Mouse (Mus musculus): ENCODE measurements around the gene Gadd45a. TPM values are rescaled to one million over a fixed set of nuclear protein-coding genes. Genes with fewer than 3 reads are reported as not detected.

Gadd45a gene
- 9.7 and 10.9 TPM in 2 replicates for polyA plus RNA-seq (2015; fragmentation: Nextera tagmentation; extraction: Ambion mirVana)

DNA sequence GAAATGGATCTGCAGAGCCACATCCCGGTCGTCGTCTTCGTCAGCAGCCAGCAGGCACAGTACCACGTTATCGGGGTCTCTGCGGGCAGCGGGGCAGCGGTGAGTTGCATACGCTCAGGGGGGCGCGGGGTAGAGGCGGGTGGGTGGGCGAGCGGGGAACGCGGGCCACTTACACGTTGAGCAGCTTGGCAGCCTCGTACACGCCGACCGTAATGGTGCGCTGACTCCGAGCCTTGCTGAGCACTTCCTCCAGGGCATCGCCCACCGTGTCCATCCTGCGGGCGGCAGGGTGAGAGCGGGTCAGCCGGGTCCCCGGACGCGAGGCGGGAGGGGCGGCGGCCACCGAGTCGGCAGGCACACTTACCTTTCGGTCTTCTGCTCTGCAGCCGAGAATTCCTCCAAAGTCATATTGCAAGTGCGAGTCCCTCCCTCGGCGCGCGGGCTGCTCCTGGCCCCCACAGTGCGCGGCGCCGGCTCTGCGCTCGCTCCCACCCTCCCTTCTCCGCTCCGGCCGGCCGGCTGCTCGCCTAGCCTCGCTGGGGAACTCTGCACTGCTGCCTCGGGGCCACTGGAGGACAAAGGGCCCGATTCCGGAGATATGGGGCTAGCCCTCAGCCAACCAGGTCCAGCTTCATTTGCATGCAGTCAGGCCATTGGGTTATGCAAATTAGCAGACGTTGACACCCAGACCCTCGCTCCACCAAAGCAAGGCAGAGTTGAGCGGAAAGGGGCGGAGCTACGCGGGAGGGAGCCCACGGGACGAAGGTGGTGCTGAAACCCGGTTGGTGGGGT lies at the start of gene Gadd45a:
Gadd45a (minus strand) TSS at position 621 of the 792 bp plus-strand sequence.
- no peaks in the 10 kb centered on the region for H3K36me3 ChIP-seq
- peak within 1 kb of the TSS; percentile 83 for H3K27ac ChIP-seq (replicated peaks)
- ATAC-seq (replicated peaks): peak; percentile 97
- H3K4me2 ChIP-seq (replicated peaks): peak within 1 kb of the TSS; percentile 92
- WGBS: under 1% methylated on average over 67 of the region's 69 CpGs
- H3K27me3 ChIP-seq: no peaks in the 10 kb centered on the region
- H3K4me3 ChIP-seq: peak within 1 kb of the TSS; percentile 84
- H3K9ac ChIP-seq (replicated peaks): peak within 1 kb of the TSS; percentile 74
- peaks cover 17% of the 10 kb centered on the region for H3K4me1 ChIP-seq
- no peaks in the 10 kb centered on the region for H3K9me3 ChIP-seq

DNA sequence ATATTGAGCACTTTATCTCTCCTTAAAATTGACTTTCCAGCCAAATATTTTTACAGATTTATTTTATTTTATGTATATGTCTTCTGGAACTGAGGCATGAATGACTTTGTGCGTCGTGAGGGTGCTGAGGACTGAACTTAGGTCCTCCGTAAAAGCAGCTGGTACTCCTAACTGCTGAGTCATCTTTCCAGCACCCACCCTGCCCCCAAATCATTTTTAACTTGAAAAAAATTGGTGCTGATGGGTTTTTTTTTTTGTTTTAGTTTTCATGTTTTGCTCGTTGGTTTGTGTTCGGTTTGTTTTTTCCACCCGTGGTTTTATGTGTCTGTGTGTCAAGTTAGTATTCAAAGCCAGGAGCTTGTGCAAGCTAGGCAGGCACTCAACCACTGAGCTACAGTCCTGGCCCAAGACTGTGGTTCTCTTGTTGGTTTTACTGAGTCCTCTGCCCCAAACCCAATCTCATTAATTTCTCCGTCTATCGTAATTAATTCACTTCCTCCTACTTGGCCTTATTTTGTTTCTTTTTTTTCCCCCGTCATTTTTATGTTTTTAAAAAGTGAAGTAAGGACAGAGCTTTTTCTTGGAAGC lies 48.7 kb upstream of the Gadd45a start:
- H3K4me3 ChIP-seq: no peak overlapping the region
- ATAC-seq (replicated peaks): no peak
- H3K27ac ChIP-seq (replicated peaks): no peak overlapping the region
- no peaks in the 10 kb centered on the region for H3K27me3 ChIP-seq
- no peaks in the 10 kb centered on the region for H3K9me3 ChIP-seq
- H3K36me3 ChIP-seq: no peaks in the 10 kb centered on the region
- no peak overlapping the region for H3K9ac ChIP-seq (replicated peaks)
- 90% methylated on average over 9 of the region's 9 CpGs for WGBS
- H3K4me1 ChIP-seq: no peaks in the 10 kb centered on the region
- H3K4me2 ChIP-seq (replicated peaks): no peak overlapping the region

DNA sequence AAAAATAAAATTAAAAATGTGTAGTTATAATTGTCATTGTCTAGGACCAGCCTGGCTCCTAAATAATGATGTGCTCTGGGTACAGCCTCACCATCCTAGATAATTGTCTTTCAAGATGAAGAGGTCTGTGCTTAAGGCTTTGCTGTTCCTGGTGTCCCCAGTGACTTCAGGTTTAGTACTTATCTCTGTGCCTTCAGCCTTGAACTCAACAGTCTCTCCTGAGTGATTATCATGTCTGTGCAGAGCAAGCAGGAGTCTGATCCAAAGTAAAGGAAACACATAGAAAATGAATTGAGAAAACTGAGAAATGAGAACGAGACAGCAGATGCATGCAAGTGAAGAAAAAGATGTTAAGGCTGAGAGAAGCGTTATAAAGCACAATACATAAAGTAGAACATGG lies 47.2 kb upstream of the Gadd45a start:
- ATAC-seq (replicated peaks): no peak
- Histone ChIP-seq H3K4me3 (no peak overlapping the region), H3K9ac (replicated peaks) (no peak overlapping the region), H3K4me2 (replicated peaks) (no peak overlapping the region), H3K4me1 (no peaks in the 10 kb centered on the region), H3K27ac (replicated peaks) (no peak overlapping the region), H3K27me3 (no peaks in the 10 kb centered on the region), H3K36me3 (no peaks in the 10 kb centered on the region), H3K9me3 (no peaks in the 10 kb centered on the region)
- WGBS: 99% methylated on average over 2 of the region's 2 CpGs

DNA sequence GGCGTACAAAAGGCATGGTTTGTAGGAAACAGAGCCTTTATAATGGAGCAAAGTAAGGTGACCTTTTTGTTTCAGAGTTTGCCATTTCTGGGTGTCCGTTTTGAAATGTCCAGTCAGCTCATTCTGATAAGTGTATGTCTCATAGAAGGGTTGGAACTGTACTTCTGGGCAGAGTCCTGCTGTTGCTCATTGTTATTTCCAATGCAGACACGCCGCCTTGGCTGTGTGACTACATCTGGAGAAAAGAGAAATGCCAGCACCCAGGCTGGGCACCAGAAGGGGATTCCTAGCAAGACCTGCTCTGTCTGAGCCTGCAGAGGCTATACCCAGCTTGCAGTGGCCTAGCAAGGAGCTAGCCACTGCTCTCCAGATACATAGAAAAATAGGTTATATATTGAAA lies 43.9 kb upstream of the Gadd45a start:
- Histone ChIP-seq H3K27me3 (no peaks in the 10 kb centered on the region), H3K4me3 (no peak overlapping the region), H3K4me1 (no peaks in the 10 kb centered on the region), H3K4me2 (replicated peaks) (no peak overlapping the region), H3K36me3 (no peaks in the 10 kb centered on the region), H3K27ac (replicated peaks) (no peak overlapping the region), H3K9me3 (no peaks in the 10 kb centered on the region), H3K9ac (replicated peaks) (no peak overlapping the region)
- no peak for ATAC-seq (replicated peaks)
- WGBS: 93% methylated on average over 4 of the region's 4 CpGs

DNA sequence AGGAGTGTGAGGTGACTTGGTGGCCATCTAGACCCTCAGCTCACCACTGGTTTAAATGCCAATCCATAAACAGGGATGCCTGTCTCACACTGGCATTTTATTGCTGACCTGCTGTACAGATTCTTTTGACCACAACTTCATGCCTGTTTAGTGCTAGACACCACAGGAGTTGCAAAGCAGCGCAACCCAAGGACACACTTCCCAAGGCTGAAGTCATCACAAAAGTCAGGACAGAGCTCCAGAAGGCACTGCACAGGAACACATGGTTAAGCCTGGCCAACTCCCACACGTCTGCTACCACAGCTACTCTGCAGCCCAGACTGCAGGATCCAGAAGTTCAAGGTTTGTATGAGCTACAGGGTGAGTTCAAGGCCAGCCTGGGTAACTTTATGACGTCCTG lies 40.8 kb upstream of the Gadd45a start:
- no peak for ATAC-seq (replicated peaks)
- Histone ChIP-seq H3K9ac (replicated peaks) (no peak overlapping the region), H3K27me3 (no peaks in the 10 kb centered on the region), H3K4me1 (no peaks in the 10 kb centered on the region), H3K4me2 (replicated peaks) (no peak overlapping the region), H3K27ac (replicated peaks) (no peak overlapping the region), H3K36me3 (no peaks in the 10 kb centered on the region), H3K4me3 (no peak overlapping the region), H3K9me3 (no peaks in the 10 kb centered on the region)
- WGBS: 85% methylated on average over 3 of the region's 3 CpGs

DNA sequence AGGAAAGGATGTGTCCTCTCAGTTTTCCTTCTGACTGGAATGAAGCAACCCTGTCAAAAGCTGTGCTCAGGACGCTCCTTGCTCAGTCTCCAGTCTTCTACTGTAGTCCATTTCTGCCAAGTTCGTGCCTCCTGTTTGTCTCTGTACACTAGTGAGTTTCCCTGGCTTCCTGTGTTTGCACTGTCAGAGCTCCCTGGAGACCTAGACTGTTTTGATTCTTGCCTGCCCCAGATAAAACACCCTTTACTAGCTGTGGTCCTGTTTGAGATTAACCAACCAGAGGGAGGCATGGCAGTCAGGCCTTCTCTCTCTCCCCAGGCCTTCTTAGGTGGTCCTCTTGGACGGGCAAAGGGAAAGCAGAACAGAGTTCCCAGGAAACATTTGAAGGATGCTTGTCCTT lies 40.2 kb upstream of the Gadd45a start:
- Histone ChIP-seq H3K9ac (replicated peaks) (no peak overlapping the region), H3K27ac (replicated peaks) (no peak overlapping the region), H3K36me3 (no peaks in the 10 kb centered on the region), H3K9me3 (no peaks in the 10 kb centered on the region), H3K4me2 (replicated peaks) (no peak overlapping the region), H3K4me3 (no peak overlapping the region), H3K27me3 (no peaks in the 10 kb centered on the region), H3K4me1 (no peaks in the 10 kb centered on the region)
- 60% methylated on average over 3 of the region's 3 CpGs for WGBS
- no peak for ATAC-seq (replicated peaks)

DNA sequence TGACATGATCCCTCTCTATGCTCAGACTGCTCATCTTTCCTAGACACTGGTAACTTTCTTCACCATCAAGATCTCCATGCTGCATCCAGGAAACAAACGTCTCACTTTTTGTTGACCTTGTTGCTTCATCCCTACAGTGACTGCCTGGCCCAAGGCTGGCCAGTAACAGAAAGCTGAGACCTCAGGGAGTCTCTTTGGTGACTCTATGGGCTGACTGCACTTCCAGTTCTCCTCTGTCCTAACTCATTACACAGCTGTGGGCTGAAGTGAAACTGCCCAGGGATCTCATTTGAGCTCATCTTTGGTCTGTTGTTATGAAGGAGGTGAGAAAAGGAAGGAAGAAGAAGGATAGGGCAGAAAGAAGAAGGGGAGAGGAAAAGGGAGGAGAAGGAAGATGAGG lies 39.1 kb upstream of the Gadd45a start:
- H3K9me3 ChIP-seq: no peaks in the 10 kb centered on the region
- H3K9ac ChIP-seq (replicated peaks): no peak overlapping the region
- no peak overlapping the region for H3K4me2 ChIP-seq (replicated peaks)
- H3K4me3 ChIP-seq: no peak overlapping the region
- H3K27ac ChIP-seq (replicated peaks): no peak overlapping the region
- WGBS: 58% methylated on average over 1 of the region's 1 CpGs
- H3K36me3 ChIP-seq: no peaks in the 10 kb centered on the region
- no peaks in the 10 kb centered on the region for H3K27me3 ChIP-seq
- H3K4me1 ChIP-seq: no peaks in the 10 kb centered on the region
- no peak for ATAC-seq (replicated peaks)

DNA sequence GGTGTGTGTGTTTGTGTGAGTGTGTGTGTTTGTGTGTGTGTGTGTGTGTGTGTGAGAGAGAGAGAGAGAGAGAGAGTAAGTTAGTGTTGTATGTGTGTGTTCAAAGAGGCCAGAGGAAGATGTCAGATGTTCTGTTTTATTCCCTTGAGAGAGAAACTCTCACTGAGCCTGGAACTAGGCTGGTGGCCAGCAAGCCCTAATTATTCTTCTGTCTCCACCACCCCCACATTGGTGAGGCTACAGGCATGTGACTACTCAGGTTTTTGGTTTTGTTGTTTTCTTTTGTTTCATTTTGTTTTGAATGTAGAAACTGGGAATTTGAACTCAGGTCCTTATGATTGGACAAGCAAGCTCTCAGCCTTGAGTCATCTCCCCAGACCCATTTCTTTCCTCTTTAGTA lies 37.6 kb upstream of the Gadd45a start:
- ATAC-seq (replicated peaks): no peak
- Histone ChIP-seq H3K9ac (replicated peaks) (no peak overlapping the region), H3K9me3 (no peaks in the 10 kb centered on the region), H3K27ac (replicated peaks) (no peak overlapping the region), H3K36me3 (no peaks in the 10 kb centered on the region), H3K4me2 (replicated peaks) (no peak overlapping the region), H3K4me1 (peaks cover 4% of the 10 kb centered on the region; the same call in 1 of the 2 replicates), H3K27me3 (no peaks in the 10 kb centered on the region), H3K4me3 (no peak overlapping the region)

DNA sequence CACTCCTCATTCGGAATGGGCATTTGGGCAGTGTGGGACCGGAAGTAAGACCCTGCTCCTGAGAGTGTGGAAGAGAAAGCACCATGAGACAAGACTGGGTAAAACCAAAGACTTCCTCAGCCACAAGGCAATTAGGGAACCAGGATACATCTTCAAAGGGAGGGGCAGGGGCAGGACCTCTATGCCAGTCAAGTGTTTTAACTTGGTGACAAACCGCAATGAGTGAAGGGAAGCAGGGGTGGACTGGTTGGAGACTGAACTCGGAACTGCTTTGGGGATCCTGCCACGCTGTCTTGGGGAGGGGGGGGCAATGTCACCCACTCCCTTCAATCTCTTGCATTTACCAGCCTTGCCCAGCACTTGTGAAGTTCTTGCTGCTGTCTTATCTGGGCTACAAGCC lies 36.7 kb upstream of the Gadd45a start:
- 76% methylated on average over 5 of the region's 5 CpGs for WGBS
- no peak for ATAC-seq (replicated peaks)
- Histone ChIP-seq H3K36me3 (no peaks in the 10 kb centered on the region), H3K4me2 (replicated peaks) (no peak overlapping the region), H3K27me3 (no peaks in the 10 kb centered on the region), H3K9ac (replicated peaks) (no peak overlapping the region), H3K4me1 (peaks cover 7% of the 10 kb centered on the region; the same call in 1 of the 2 replicates), H3K27ac (replicated peaks) (no peak overlapping the region), H3K4me3 (no peak overlapping the region), H3K9me3 (no peaks in the 10 kb centered on the region)

DNA sequence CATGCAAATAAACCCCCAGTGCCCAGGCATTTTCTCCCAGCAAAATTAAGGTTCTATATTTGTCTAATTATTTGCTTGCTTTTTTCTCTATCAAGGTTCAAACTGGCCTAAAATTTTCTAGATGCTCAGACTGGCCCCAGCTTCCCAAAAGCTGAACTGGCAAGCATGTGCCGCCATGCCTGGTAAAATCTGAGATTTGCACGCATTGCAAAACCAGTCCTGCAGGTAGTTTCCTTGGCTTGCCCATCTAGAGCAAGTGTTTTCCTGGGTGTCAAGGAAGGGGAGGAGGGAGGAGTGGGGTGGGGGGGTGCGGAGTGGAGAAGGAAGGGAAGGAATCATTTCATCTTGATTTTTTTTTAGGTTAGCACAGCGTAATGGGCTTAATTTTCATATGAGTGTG lies 36.2 kb upstream of the Gadd45a start:
- no peaks in the 10 kb centered on the region for H3K9me3 ChIP-seq
- H3K36me3 ChIP-seq: no peaks in the 10 kb centered on the region
- ATAC-seq (replicated peaks): no peak
- peaks cover 7% of the 10 kb centered on the region; the same call in 1 of the 2 replicates for H3K4me1 ChIP-seq
- no peaks in the 10 kb centered on the region for H3K27me3 ChIP-seq
- no peak overlapping the region for H3K27ac ChIP-seq (replicated peaks)
- H3K9ac ChIP-seq (replicated peaks): no peak overlapping the region
- no peak overlapping the region for H3K4me2 ChIP-seq (replicated peaks)
- WGBS: 95% methylated on average over 4 of the region's 4 CpGs
- no peak overlapping the region for H3K4me3 ChIP-seq

DNA sequence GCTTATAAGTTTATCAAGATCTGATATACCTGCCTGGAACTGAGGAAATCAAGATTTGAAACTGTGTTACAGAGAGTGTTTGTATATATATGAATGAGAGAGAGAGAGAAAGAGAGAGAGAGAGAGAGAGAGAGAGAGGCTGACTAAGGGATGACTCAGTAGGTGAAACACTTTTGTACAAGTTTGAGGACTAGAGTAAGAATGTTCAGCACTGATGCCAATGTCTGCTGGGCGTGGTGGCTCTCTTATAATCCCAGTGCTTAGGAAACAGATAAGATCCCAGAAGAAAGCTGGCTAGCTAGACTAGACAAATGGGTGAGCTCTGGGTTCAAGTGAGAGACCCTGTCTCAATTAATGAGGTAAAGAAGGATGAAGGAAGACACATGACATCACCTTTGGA lies 34.4 kb upstream of the Gadd45a start:
- ATAC-seq (replicated peaks): no peak
- no peak overlapping the region for H3K4me2 ChIP-seq (replicated peaks)
- H3K9me3 ChIP-seq: no peaks in the 10 kb centered on the region
- no peaks in the 10 kb centered on the region for H3K36me3 ChIP-seq
- no peak overlapping the region for H3K27ac ChIP-seq (replicated peaks)
- H3K9ac ChIP-seq (replicated peaks): no peak overlapping the region
- no peaks in the 10 kb centered on the region for H3K27me3 ChIP-seq
- peaks cover 7% of the 10 kb centered on the region; the same call in 1 of the 2 replicates for H3K4me1 ChIP-seq
- no peak overlapping the region for H3K4me3 ChIP-seq
- 82% methylated on average over 1 of the region's 1 CpGs for WGBS

DNA sequence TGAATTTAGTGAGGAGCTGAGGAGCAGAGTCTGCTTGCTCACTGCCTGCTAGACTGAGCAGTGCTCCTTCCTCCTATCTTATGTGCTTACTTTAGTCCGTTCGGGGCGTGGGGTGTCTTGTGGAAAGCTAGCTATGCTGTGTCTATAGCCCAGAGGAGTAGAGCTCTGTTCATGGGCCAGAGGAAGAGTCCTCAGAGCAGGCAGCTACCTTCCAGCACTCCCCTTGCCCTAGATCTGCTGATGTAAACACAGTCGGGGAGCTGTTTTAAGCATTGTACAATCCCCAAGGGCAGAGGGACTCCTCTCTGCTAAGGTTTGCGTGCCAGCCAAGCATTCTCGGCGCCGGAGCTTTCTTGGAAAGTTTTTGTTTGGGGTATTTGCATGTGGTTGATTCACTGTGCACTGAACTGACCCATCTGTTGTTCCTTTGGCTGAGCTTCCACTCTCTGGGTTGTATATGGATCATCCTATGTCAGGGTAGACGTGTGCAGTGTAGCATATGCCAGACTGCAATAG lies 32.6 kb upstream of the Gadd45a start:
- ATAC-seq (replicated peaks): peak; percentile 51; the same call in 1 of the 2 replicates
- Histone ChIP-seq H3K4me1 (peaks cover 7% of the 10 kb centered on the region; the same call in 1 of the 2 replicates), H3K27ac (replicated peaks) (no peak overlapping the region)

More for the DNA sequence above, 32.6 kb upstream of the Gadd45a start:
- H3K4me2 ChIP-seq (replicated peaks): no peak overlapping the region
- H3K9me3 ChIP-seq: no peaks in the 10 kb centered on the region
- H3K27me3 ChIP-seq: no peaks in the 10 kb centered on the region
- WGBS: 65% methylated on average over 9 of the region's 9 CpGs
- H3K36me3 ChIP-seq: no peaks in the 10 kb centered on the region
- H3K4me3 ChIP-seq: no peak overlapping the region
- H3K9ac ChIP-seq (replicated peaks): no peak overlapping the region
